23 mouse cellular contexts compared by ENCODE assay signal in the genomic region with DNA sequence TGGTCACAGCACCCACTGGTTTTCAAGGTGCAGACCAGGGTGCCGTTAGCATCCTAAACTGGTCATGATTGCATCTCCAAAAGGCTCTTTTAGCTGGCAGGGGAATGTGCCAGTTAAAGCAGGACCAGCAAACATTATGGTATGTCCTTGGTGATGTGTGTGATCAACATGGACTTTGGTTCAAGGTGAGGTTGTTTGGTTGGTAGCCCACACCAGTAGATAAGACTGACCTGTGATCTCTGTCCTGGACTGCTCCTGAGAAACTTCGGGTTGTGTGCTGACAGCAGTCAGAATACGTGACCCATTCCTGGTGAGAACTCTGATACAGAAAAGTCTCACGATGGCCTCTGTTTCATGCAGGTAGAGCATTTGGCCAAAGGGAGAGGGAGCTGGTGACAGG. TPM values are rescaled to one million over a fixed set of nuclear protein-coding genes. Genes with fewer than 3 reads are reported as not detected.
DNase-seq lines count a peak whose midpoint lies in the region; ATAC-seq and TF ChIP-seq lines count a peak whose summit lies in the region.
"Had no signal": no experiment of that assay in that cellular context is flagged by ENCODE, and none has a peak within 500 bp of the region (broad histone marks: within the 10 kb centered on the region; RNA-seq: fewer than 3 reads in every experiment).

No protein-coding gene starts in this region.

- TF ChIP-seq POLR2A in liver, adult 2 months (IDR thresholded peaks at IDR 0.05; ENCODE audit: extremely low read depth, insufficient read depth, low read length): no peak

- H3K36me3 ChIP-seq in liver, adult 2 months (ENCODE audit: control insufficient read depth, insufficient read depth, low read length): no peaks in the 10 kb centered on the region
- no peaks in the 10 kb centered on the region for H3K36me3 ChIP-seq in liver, embryonic 11.5 days (ENCODE audit: control insufficient read depth, insufficient read depth, low read length)
- no peaks in the 10 kb centered on the region for H3K36me3 ChIP-seq in liver, embryonic 16.5 days (ENCODE audit: control insufficient read depth, insufficient read depth)
- H3K36me3 ChIP-seq: embryonic facial prominence, embryonic 10.5 days; embryonic facial prominence, embryonic 12.5 days; forebrain, embryonic 15.5 days; G1E had no signal

- H3K4me3 ChIP-seq in liver, adult 2 months (ENCODE audit: insufficient read depth, low read depth, low read length): no peak overlapping the region
- H3K4me3 ChIP-seq in liver, embryonic 11.5 days (ENCODE audit: low read depth, low read length): no peak overlapping the region
- H3K4me3 ChIP-seq in liver, embryonic 16.5 days (ENCODE audit: low read depth, low read length): no peak overlapping the region
- H3K4me3 ChIP-seq: embryonic facial prominence, embryonic 10.5 days; embryonic facial prominence, embryonic 12.5 days; forebrain, embryonic 13.5 days; forebrain, embryonic 15.5 days had no signal

- no peak for ATAC-seq in liver, embryonic 11.5 days (replicated peaks; ENCODE audit: low FRiP score)
- ATAC-seq in liver, embryonic 16.5 days (ENCODE audit: low read depth): peak; percentile 72
- ATAC-seq: activated CD4-positive, CD25-positive, alpha-beta regulatory T cell, adult 4 months; CD4-positive, CD25-positive, alpha-beta regulatory T cell, adult 4 months; forebrain, embryonic 13.5 days; forebrain, embryonic 15.5 days; Patski had no signal

- DNase-seq in liver, adult 2 months (ENCODE audit: extremely low read depth, low read depth, low spot score): peak; percentile 25
- DNase-seq in liver, embryonic 11.5 days (ENCODE audit: low spot score): no peak
- DNase-seq in liver: no peak
- no peak for DNase-seq in neural tube, embryonic 10.5 days (ENCODE audit: extremely low spot score, low spot score)
- DNase-seq: adrenal gland, adult 8-10 months; adrenal gland, postnatal 14 days; adrenal gland, postnatal 36 days; B cell, adult 2 months; cerebellum, adult 11-12 months; cerebellum, adult 2 months; cerebellum, adult 9-10 months; cerebellum, postnatal 10 days; cerebellum, postnatal 25 days had no signal

- WGBS in liver, adult 2 months: 24% methylated on average over 4 of the region's 4 CpGs
- WGBS in liver, embryonic 11.5 days: 72% methylated on average over 4 of the region's 4 CpGs
- 57% methylated on average over 4 of the region's 4 CpGs for WGBS in liver, embryonic 16.5 days (ENCODE audit: insufficient replicate concordance)

- H3K79me2 ChIP-seq in liver, adult 2 months (ENCODE audit: control insufficient read depth, insufficient read depth, low read length): no peaks in the 10 kb centered on the region

- H3K4me1 ChIP-seq in liver, adult 2 months (ENCODE audit: control insufficient read depth, insufficient read depth, low read length): no peaks in the 10 kb centered on the region
- H3K4me1 ChIP-seq in liver, embryonic 11.5 days (replicated peaks; ENCODE audit: control insufficient read depth, insufficient read depth, low read length): no peaks in the 10 kb centered on the region
- H3K4me1 ChIP-seq in liver, embryonic 16.5 days (ENCODE audit: control insufficient read depth, low read depth, low read length): no peaks in the 10 kb centered on the region
- H3K4me1 ChIP-seq: embryonic facial prominence, embryonic 10.5 days; embryonic facial prominence, embryonic 12.5 days; forebrain, embryonic 13.5 days; forebrain, embryonic 15.5 days had no signal

- H3K27ac ChIP-seq in liver, adult 2 months (replicated peaks; ENCODE audit: insufficient read depth, low read depth, low read length): no peak overlapping the region
- H3K27ac ChIP-seq in liver, embryonic 11.5 days (ENCODE audit: low read depth, low read length): no peak overlapping the region
- H3K27ac ChIP-seq in liver, embryonic 16.5 days (ENCODE audit: low read length): no peak overlapping the region
- H3K27ac ChIP-seq: embryonic facial prominence, embryonic 10.5 days; embryonic facial prominence, embryonic 12.5 days; forebrain, embryonic 13.5 days; forebrain, embryonic 15.5 days had no signal

- no peak overlapping the region for H3K9ac ChIP-seq in liver, adult 2 months (ENCODE audit: low read depth, low read length)
- H3K9ac ChIP-seq in liver, embryonic 11.5 days (ENCODE audit: low read depth, low read length): no peak overlapping the region
- H3K9ac ChIP-seq in liver, embryonic 16.5 days (ENCODE audit: low read depth, low read length): no peak overlapping the region
- H3K9ac ChIP-seq: embryonic facial prominence, embryonic 12.5 days; forebrain, embryonic 13.5 days; forebrain, embryonic 15.5 days had no signal

- H3K27me3 ChIP-seq in liver, adult 2 months (ENCODE audit: control insufficient read depth, insufficient read depth, low read length): no peaks in the 10 kb centered on the region
- H3K27me3 ChIP-seq in liver, embryonic 11.5 days (replicated peaks; ENCODE audit: control insufficient read depth, insufficient read depth, low read length): no peaks in the 10 kb centered on the region
- H3K27me3 ChIP-seq in liver, embryonic 16.5 days (ENCODE audit: control insufficient read depth, insufficient read depth, low read depth, low read length): no peaks in the 10 kb centered on the region
- H3K27me3 ChIP-seq: CH12.LX; embryonic facial prominence, embryonic 12.5 days; forebrain, embryonic 13.5 days; forebrain, embryonic 15.5 days had no signal

- no peak for TF ChIP-seq CTCF in liver, adult 2 months (IDR thresholded peaks at IDR 0.05; ENCODE audit: low read depth, low read length)

- H3K9me3 ChIP-seq in liver, embryonic 11.5 days (ENCODE audit: control insufficient read depth, low read length): no peaks in the 10 kb centered on the region
- no peaks in the 10 kb centered on the region for H3K9me3 ChIP-seq in liver, embryonic 16.5 days (replicated peaks; ENCODE audit: control insufficient read depth, low read length)
- H3K9me3 ChIP-seq: embryonic facial prominence, embryonic 10.5 days; forebrain, embryonic 13.5 days; forebrain, embryonic 15.5 days had no signal

- no peak overlapping the region for H3K4me2 ChIP-seq in liver, embryonic 11.5 days
- H3K4me2 ChIP-seq in liver, embryonic 16.5 days (ENCODE audit: low read depth, low read length): no peak overlapping the region
- H3K4me2 ChIP-seq: embryonic facial prominence, embryonic 12.5 days; forebrain, embryonic 13.5 days; forebrain, embryonic 15.5 days had no signal

RNA-seq across cellular contexts. Expression of a gene that starts 11.8 kb away (rescaled TPM):
- total RNA-seq in liver, adult 2 months (2014; rRNA removed): not detected in 2 replicates
- not detected in 2 replicates for polyA plus RNA-seq in liver, adult 2 months (2012; rRNA removed)
- polyA plus RNA-seq in liver, embryonic 11.5 days (2014; fragmentation: Nextera tagmentation; extraction: Ambion mirVana): 1.2 TPM in 2 replicates
- polyA plus RNA-seq in liver, embryonic 16.5 days (2015; fragmentation: Nextera tagmentation; extraction: Ambion mirVana): 0.08 and 0.12 TPM in 2 replicates
- total RNA-seq: CH12.LX had no signal
- polyA plus RNA-seq: CD4-positive, CD25-positive, alpha-beta regulatory T cell, adult 4 months; G1E; Patski had no signal
